Mouse (Mus musculus) liver, embryonic 12.5 days (tissue): ENCODE results near the gene Zpbp. TPM values are rescaled to one million over a fixed set of nuclear protein-coding genes. Genes with fewer than 3 reads are reported as not detected.

Source experiments
- ATAC-seq: fragments of 200-750 bp; cut with Nextera tagmentation; 2 replicates; pipeline ENCODE4 v1.8.0; 2017; ENCODE audit warnings: moderate number of reproducible peaks, mild to moderate bottlenecking, moderate library complexity
- H3K27ac ChIP-seq: fragments of 300-500 bp; sonication (generic); 2 replicates; pipeline ENCODE4 v1.5.1; 2016; ENCODE audit warnings: mild to moderate bottlenecking
- H3K27me3 ChIP-seq: fragments of 300-500 bp; sonication (generic); replicated peaks from 2 replicates; pipeline ENCODE4 v1.6.1; 2016; ENCODE audit warnings: mild to moderate bottlenecking, moderate library complexity
- H3K36me3 ChIP-seq: fragments of 300-500 bp; sonication (generic); 2 replicates; pipeline ENCODE4 v1.6.1; 2016; ENCODE audit warnings: mild to moderate bottlenecking, moderate library complexity
- H3K4me1 ChIP-seq: fragments of 300-500 bp; sonication (generic); 2 replicates; pipeline ENCODE4 v1.6.1; 2016
- H3K4me2 ChIP-seq: fragments of 300-500 bp; sonication (generic); 2 replicates; pipeline ENCODE4 v1.6.1; 2016; ENCODE audit warnings: mild to moderate bottlenecking, moderate library complexity
- H3K4me3 ChIP-seq: fragments of 300-500 bp; sonication (generic); 2 replicates; pipeline ENCODE4 v1.5.1; 2016; ENCODE audit warnings: mild to moderate bottlenecking, moderate library complexity
- H3K9ac ChIP-seq: fragments of 300-500 bp; sonication (generic); 2 replicates; pipeline ENCODE4 v1.6.1; 2016; ENCODE audit warnings: mild to moderate bottlenecking, moderate library complexity
- H3K9me3 ChIP-seq: fragments of 300-500 bp; sonication (generic); replicated peaks from 2 replicates; pipeline ENCODE4 v1.6.1; 2016; ENCODE audit warnings: mild to moderate bottlenecking, moderate library complexity
- WGBS: fragments of 180-500 bp; shearing (Covaris S2); methylation state at CpG from one replicate; pipeline ENCODE4 v1.1.7; 2016; ENCODE audit not compliant: insufficient replicate concordance; 5-methylcytosine and 5-hydroxymethylcytosine counted together
- polyA plus RNA-seq: library from polyadenylated mRNA; unstranded; fragments of >200 nt; fragmentation: Nextera tagmentation; extraction: Ambion mirVana; gene quantifications from 2 replicates; pipeline ENCODE4 v1.2.1, GENCODE M21; 2016

The Zpbp gene
- polyA plus RNA-seq, 1 experiment from 2014 or later, result 0.50 TPM

DNA sequence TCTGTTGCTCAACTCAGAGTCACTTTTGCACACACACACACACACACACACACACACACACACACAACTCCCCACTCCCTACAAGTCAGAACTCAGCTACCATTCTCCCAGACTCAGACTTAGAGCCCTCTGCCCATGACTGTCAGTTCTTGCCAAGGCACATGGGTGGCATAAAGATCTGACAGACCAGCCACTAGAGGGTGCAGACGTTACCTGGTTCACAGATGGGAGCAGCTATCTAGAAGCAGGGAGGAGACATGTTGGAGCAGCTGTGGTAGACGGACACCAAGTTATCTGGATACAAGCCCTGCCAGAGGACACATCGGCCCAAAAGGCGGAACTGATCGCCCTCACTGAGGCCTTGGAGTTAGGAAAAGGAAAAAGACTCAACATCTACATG is 67.5 kb downstream of the Zpbp start:
- Histone ChIP-seq H3K27me3 (no peaks in the 10 kb centered on the region), H3K27ac (no peak overlapping the region), H3K4me1 (no peaks in the 10 kb centered on the region), H3K4me3 (no peak overlapping the region), H3K9ac (no peak overlapping the region), H3K4me2 (no peak overlapping the region), H3K36me3 (no peaks in the 10 kb centered on the region), H3K9me3 (no peaks in the 10 kb centered on the region; the same call in 1 of the 2 replicates)
- 60% methylated on average over 5 of the region's 5 CpGs for WGBS
- no peak for ATAC-seq

DNA sequence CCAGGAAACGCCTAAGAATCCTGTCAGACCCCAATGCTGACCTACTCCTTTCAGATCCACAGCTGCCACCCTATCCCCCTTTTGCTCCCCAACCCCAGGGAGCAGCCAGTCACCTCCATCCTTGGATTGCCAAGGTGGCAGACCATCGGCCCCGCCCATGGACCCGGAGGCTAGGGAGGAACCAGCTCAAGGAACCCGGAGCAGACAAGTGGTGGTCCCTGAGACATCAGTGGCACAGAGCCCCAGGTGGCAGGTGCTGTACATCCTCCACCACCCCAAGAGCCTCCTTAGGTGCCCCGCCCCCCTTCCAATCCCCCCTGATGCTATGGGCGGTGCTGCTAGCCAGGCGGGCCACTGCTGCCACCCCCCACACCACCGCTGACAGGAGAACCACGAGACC is 69.0 kb downstream of the Zpbp start:
- Histone ChIP-seq H3K4me1 (no peaks in the 10 kb centered on the region), H3K9ac (no peak overlapping the region), H3K9me3 (no peaks in the 10 kb centered on the region; the same call in 1 of the 2 replicates), H3K4me3 (no peak overlapping the region), H3K4me2 (no peak overlapping the region), H3K27ac (no peak overlapping the region), H3K27me3 (no peaks in the 10 kb centered on the region), H3K36me3 (no peaks in the 10 kb centered on the region)
- ATAC-seq, result no peak
- WGBS, result 78% methylated on average over 10 of the region's 10 CpGs

DNA sequence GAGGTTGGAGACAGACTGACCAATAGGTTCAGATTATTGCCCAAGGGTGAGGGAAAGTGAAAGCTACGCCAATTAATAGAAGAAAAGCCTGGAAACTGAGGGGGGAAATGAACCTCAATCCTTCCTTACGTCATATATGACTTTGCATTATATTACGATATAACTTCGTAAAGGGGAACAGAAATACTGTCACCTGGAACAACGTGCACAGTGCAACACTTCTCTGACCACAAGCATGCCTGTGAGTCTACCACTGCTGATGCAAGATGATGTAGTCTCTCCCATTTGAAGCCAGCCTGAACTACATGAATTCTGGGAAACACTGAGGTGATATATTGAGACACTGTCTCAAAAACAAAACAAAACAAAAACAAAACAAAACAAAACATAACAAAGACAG is 90.9 kb downstream of the Zpbp start:
- no peaks in the 10 kb centered on the region for H3K36me3 ChIP-seq
- H3K27ac ChIP-seq, result no peak overlapping the region
- no peaks in the 10 kb centered on the region for H3K4me1 ChIP-seq
- 68% methylated on average over 5 of the region's 5 CpGs for WGBS
- H3K9me3 ChIP-seq, result no peaks in the 10 kb centered on the region
- no peak overlapping the region for H3K9ac ChIP-seq
- no peaks in the 10 kb centered on the region for H3K27me3 ChIP-seq
- H3K4me2 ChIP-seq, result no peak overlapping the region
- no peak for ATAC-seq
- H3K4me3 ChIP-seq, result no peak overlapping the region

DNA sequence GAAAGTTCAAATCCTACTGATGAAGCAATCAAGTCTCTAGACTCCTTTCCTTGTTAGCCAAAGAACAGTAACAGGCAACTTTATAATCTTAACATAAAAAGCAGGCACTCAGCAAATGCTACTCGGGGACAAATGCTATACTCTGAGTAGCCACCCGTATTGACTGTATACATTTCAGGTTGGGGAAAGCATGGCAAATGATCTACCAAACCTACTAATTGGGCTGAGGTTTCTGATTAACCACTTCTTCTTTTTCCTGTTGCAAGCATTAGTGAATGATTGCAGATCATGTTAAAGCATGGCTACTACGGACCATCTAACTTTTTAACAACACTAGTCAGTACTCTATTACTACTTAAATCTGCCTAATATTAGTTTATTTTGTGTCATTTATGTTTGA is 178.7 kb downstream of the Zpbp start:
- Histone ChIP-seq H3K9ac (no peak overlapping the region), H3K27ac (no peak overlapping the region), H3K27me3 (no peaks in the 10 kb centered on the region), H3K4me1 (no peaks in the 10 kb centered on the region), H3K4me3 (no peak overlapping the region), H3K9me3 (no peaks in the 10 kb centered on the region), H3K36me3 (no peaks in the 10 kb centered on the region), H3K4me2 (no peak overlapping the region)
- ATAC-seq, result no peak
- 65% methylated on average over 3 of the region's 3 CpGs for WGBS

DNA sequence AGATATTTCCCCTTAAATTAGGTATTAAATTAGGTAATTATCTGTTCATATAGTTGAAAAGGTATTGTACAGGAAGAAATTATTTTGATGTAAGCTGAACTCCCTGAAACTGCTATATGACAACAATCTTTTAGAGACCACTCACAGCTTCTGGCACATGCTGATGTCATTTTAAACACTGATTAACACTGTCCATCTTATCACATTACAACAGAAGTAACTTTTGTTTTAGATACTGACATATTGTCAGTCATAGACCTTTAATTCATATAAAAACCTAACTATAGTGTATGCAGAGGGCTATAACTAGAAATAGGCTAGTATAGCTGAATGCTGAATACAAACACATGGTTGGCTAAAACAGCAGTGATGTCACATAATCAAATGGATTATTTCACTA is 182.1 kb downstream of the Zpbp start:
- H3K36me3 ChIP-seq, result no peaks in the 10 kb centered on the region
- H3K9ac ChIP-seq, result no peak overlapping the region
- no peaks in the 10 kb centered on the region for H3K9me3 ChIP-seq
- no peaks in the 10 kb centered on the region for H3K27me3 ChIP-seq
- no peak overlapping the region for H3K27ac ChIP-seq
- no peak for ATAC-seq
- H3K4me2 ChIP-seq, result no peak overlapping the region
- no peak overlapping the region for H3K4me3 ChIP-seq
- H3K4me1 ChIP-seq, result no peaks in the 10 kb centered on the region

DNA sequence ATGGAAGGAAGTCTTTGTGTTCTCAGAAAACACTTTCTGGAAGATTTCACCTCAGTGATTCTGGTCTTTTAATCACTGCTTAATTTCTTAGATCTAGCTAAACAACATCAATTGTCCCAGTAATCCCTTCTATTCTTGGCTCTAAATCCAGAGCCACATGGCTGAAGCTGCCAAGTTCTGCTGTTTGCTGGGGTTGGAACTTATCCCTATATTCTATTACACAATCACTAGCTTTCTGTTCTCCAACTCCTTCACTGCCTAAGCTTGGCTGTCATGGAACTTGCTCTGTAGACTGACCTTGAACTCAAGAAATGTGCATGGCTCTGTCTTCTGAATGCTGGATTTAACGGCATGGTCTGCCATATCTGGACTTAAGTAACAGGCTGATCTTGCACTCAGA is 204.9 kb downstream of the Zpbp start:
- Histone ChIP-seq H3K4me3 (no peak overlapping the region), H3K9ac (no peak overlapping the region), H3K27ac (no peak overlapping the region), H3K27me3 (no peaks in the 10 kb centered on the region), H3K4me2 (no peak overlapping the region), H3K36me3 (no peaks in the 10 kb centered on the region), H3K4me1 (no peaks in the 10 kb centered on the region), H3K9me3 (no peaks in the 10 kb centered on the region)
- 62% methylated on average over 1 of the region's 1 CpGs for WGBS
- no peak for ATAC-seq

DNA sequence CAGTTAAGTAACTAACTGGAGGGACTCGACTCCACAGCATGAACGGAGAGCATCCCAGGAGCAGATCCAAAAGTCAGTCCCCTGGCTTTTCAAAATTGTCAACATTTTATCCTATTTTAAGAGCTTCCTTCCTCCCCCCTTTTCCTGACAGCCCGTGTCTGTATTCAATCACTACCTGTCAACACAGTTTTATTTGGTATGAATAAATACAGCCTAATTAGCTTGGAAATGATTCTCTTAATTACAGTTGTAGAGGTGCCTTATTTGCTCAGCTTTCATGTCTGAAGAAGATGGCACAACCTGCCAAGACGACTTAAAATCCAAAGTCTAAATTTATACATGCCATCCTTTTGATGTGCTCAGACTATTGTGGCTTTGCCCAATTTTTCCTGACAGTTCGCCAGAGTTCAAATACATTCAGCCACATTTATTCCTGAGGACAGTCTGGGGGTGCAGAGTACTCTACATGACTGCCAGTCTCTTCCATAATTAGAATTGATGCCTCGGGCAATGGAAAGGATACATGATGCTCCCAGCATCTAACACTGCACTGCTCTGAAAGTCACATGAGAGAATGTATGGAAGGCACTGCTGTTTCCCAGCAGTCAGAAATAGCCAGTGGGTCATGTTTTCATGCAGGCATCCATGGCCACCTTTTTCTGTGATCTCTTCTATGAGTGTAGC is 219.4 kb downstream of the Zpbp start:
- 43% methylated on average over 6 of the region's 6 CpGs for WGBS
- H3K4me3 ChIP-seq, result no peak overlapping the region
- ATAC-seq, result no peak

DNA sequence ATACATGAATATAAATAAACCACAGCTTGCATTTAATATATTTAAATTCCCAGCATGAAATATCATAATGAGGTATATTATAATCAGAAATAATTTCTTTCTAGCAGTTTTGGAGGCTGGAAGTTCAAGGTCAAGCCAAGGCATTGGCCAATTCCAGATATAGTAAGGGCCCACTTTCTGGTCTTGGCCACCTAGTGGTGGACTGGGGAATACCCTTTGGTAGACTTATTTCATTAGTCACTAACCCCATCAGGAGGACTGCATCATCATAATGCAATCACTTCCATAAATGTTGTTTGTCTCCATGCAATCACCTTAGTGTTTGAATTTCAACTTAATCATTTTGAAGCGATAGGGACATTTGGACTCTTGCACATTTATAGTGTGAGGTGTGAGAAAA is 222.9 kb downstream of the Zpbp start:
- no peak overlapping the region for H3K4me2 ChIP-seq
- H3K27me3 ChIP-seq, result no peaks in the 10 kb centered on the region
- H3K36me3 ChIP-seq, result no peaks in the 10 kb centered on the region
- no peaks in the 10 kb centered on the region for H3K4me1 ChIP-seq
- H3K4me3 ChIP-seq, result no peak overlapping the region
- no peak for ATAC-seq
- no peaks in the 10 kb centered on the region for H3K9me3 ChIP-seq
- H3K27ac ChIP-seq, result no peak overlapping the region
- WGBS, result 51% methylated on average over 1 of the region's 1 CpGs
- H3K9ac ChIP-seq, result no peak overlapping the region

More for the DNA sequence above, 219.4 kb downstream of the Zpbp start:
- Histone ChIP-seq H3K27me3 (no peaks in the 10 kb centered on the region), H3K4me1 (no peaks in the 10 kb centered on the region), H3K36me3 (no peaks in the 10 kb centered on the region), H3K9me3 (no peaks in the 10 kb centered on the region), H3K27ac (no peak overlapping the region), H3K4me2 (no peak overlapping the region), H3K9ac (no peak overlapping the region)

Other genes with a start within 250 kb of the Zpbp start
- 0.25 and 0.69 TPM in 2 replicates for gene Spata48, start 314 bp downstream of the Zpbp start, polyA plus RNA-seq
- not detected in 2 replicates for gene 4930512M02Rik, start 165.4 kb upstream of the Zpbp start, polyA plus RNA-seq
- gene Ikzf1, start 222.6 kb upstream of the Zpbp start, polyA plus RNA-seq, result 59.1 and 61.0 TPM in 2 replicates